Mouse (Mus musculus): Measurements from ENCODE around the gene Fstl1.

GRCm38 (mm10) chr16:37877406-37877805 lies 100.7 kb downstream of the Fstl1 start:
- no peak for TF ChIP-seq EP300 (IDR thresholded peaks at IDR 0.05; ENCODE audit: low read depth)
- no peak for TF ChIP-seq CTCF (IDR thresholded peaks at IDR 0.05; ENCODE audit: low read depth)

All from liver, postnatal 0 days (tissue).